Mouse (Mus musculus) myocyte (in vitro differentiated cells): Measurements from ENCODE around the gene 3110082I17Rik. TPM values are rescaled to one million over a fixed set of nuclear protein-coding genes. Genes with fewer than 3 reads are reported as not detected.

Source experiments
- H3K27me3 ChIP-seq: one replicate; pipeline ENCODE4 v1.6.1; 2011; ENCODE audit not compliant: control insufficient read depth, insufficient read depth, insufficient read length
- H3K36me3 ChIP-seq: one replicate; pipeline ENCODE4 v1.6.1; 2011; ENCODE audit not compliant: control insufficient read depth, insufficient read depth
- H3K4me2 ChIP-seq: one replicate; pipeline ENCODE4 v1.6.1; 2011; ENCODE audit warnings: low read depth, control low read depth
- H3K4me3 ChIP-seq: one replicate; pipeline ENCODE4 v1.5.1; 2011; ENCODE audit warnings: mild to moderate bottlenecking, control low read depth, moderate library complexity
- H3K79me2 ChIP-seq: one replicate; pipeline ENCODE4 v1.6.1; 2011; ENCODE audit not compliant: control insufficient read depth, insufficient read depth
- H3ac ChIP-seq: one replicate; pipeline ENCODE4 v1.6.1; 2011; ENCODE audit not compliant: control insufficient read depth, insufficient read length
- CEBPB ChIP-seq: IDR thresholded peaks from 2 replicates; pipeline ENCODE4 v1.6.1; 2011; ENCODE audit warnings: mild to moderate bottlenecking, moderate library complexity; ENCODE audit not compliant: poor library complexity, insufficient read depth, severe bottlenecking
- E2F4 ChIP-seq: IDR thresholded peaks from one replicate; pipeline ENCODE4 v1.6.1; 2011; ENCODE audit warnings: mild to moderate bottlenecking, control low read depth, moderate library complexity; ENCODE audit not compliant: insufficient read depth
- MAX ChIP-seq: IDR thresholded peaks from one replicate; pipeline ENCODE4 v1.6.1; 2011; ENCODE audit warnings: low read depth, mild to moderate bottlenecking, control low read depth
- MYOD1 ChIP-seq, 3 experiments: IDR thresholded peaks; one replicate each; pipeline ENCODE4 v1.6.1; 2011; ENCODE audit warnings: control low read depth in 2 of 3, low read depth in 2 of 3, mild to moderate bottlenecking in 2 of 3, moderate library complexity in 1 of 3; ENCODE audit not compliant: insufficient read length in 2 of 3, control insufficient read depth in 1 of 3
- MYOG ChIP-seq, 3 experiments: IDR thresholded peaks; one replicate each; pipeline ENCODE4 v1.6.1; 2011; ENCODE audit warnings: control low read depth in 2 of 3, low read depth in 2 of 3, mild to moderate bottlenecking in 2 of 3; ENCODE audit not compliant: insufficient read length in 2 of 3, control insufficient read depth in 1 of 3, insufficient read depth in 1 of 3
- POLR2A ChIP-seq: IDR thresholded peaks from one replicate; pipeline ENCODE4 v1.6.1; 2011; ENCODE audit warnings: low read depth, mild to moderate bottlenecking, control low read depth, moderate library complexity; ENCODE audit not compliant: insufficient read length
- POLR2AphosphoS2 ChIP-seq: IDR thresholded peaks from one replicate; pipeline ENCODE4 v1.6.1; 2011; ENCODE audit warnings: low read depth, control low read depth; ENCODE audit not compliant: insufficient read length
- REST ChIP-seq: IDR thresholded peaks from one replicate; pipeline ENCODE4 v1.6.1; 2011; ENCODE audit warnings: mild to moderate bottlenecking, control low read depth, moderate library complexity; ENCODE audit not compliant: insufficient read depth, insufficient read length
- SRF ChIP-seq: IDR thresholded peaks from one replicate; pipeline ENCODE4 v1.6.1; 2011; ENCODE audit warnings: low read depth; ENCODE audit not compliant: control insufficient read depth, insufficient read length
- TCF12 ChIP-seq: IDR thresholded peaks from one replicate; pipeline ENCODE4 v1.6.1; 2011; ENCODE audit warnings: mild to moderate bottlenecking, control low read depth; ENCODE audit not compliant: poor library complexity, insufficient read depth, severe bottlenecking
- TCF3 ChIP-seq: IDR thresholded peaks from one replicate; pipeline ENCODE4 v1.6.1; 2011; ENCODE audit warnings: low read depth, control low read depth; ENCODE audit not compliant: insufficient read length
- USF1 ChIP-seq: IDR thresholded peaks from one replicate; pipeline ENCODE4 v1.6.1; 2011; ENCODE audit warnings: low read depth, mild to moderate bottlenecking, control low read depth, moderate library complexity
- polyA plus RNA-seq: library from polyadenylated mRNA; unstranded; fragments of >200 nt; fragmentation: generic; extraction: Trizol; gene quantifications from one replicate; pipeline ENCODE4 v1.2.1, GENCODE M21; 2012; ENCODE audit warnings: missing spikeins

3110082I17Rik gene
- polyA plus RNA-seq, 1 experiment: 16.4 TPM

- Histone ChIP-seq H3K4me3 (no peak overlapping the region), H3ac (no peak overlapping the region), H3K27me3 (peaks cover 18% of the 10 kb centered on the region), H3K36me3 (no peaks in the 10 kb centered on the region), H3K4me2 (no peak overlapping the region), H3K79me2 (no peaks in the 10 kb centered on the region)
- no peak for TF ChIP-seq TCF12
- no peak for TF ChIP-seq SRF
- no peak for TF ChIP-seq USF1
- TF ChIP-seq REST: no peak
- TF ChIP-seq E2F4: no peak
- TF ChIP-seq POLR2AphosphoS2: no peak
- no peak for TF ChIP-seq CEBPB
- TF ChIP-seq MYOG (IDR thresholded peaks at IDR 0.05; ENCODE audit: control insufficient read depth in 1 of 3, insufficient read depth in 1 of 3, insufficient read length in 2 of 3, low read depth in 2 of 3): no peak
- no peak for TF ChIP-seq TCF3
- no peak for TF ChIP-seq MAX
Measured at GRCm38 (mm10) chr5:139490131-139490530, 29.8 kb upstream of the 3110082I17Rik start.

GRCm38 (mm10) chr5:139484185-139484814, 24.0 kb upstream of the 3110082I17Rik start, which contains the start of gene Zfand2a:
TSS of gene Zfand2a (minus strand) at chr5:139484549.
- TF ChIP-seq MAX: no peak
- TF ChIP-seq POLR2A: peak; percentile 64
- no peak for TF ChIP-seq CEBPB
- no peak for TF ChIP-seq USF1
- TF ChIP-seq TCF12: no peak
- no peak for TF ChIP-seq REST
- no peak for TF ChIP-seq TCF3
- no peak for TF ChIP-seq MYOG (IDR thresholded peaks at IDR 0.05; ENCODE audit: control insufficient read depth in 1 of 3, insufficient read depth in 1 of 3, insufficient read length in 2 of 3, low read depth in 2 of 3)
- peak; percentile 77 for TF ChIP-seq POLR2AphosphoS2
- peak; percentile 86 for TF ChIP-seq SRF
- peak; percentile 81 for TF ChIP-seq E2F4
- TF ChIP-seq MYOD1 (IDR thresholded peaks at IDR 0.05; ENCODE audit: control insufficient read depth in 1 of 3, insufficient read length in 2 of 3, low read depth in 2 of 3): no peak
- H3ac ChIP-seq: peak within 1 kb of the TSS; percentile 38
- peaks cover 9% of the 10 kb centered on the region for H3K36me3 ChIP-seq
- H3K4me3 ChIP-seq: peak within 1 kb of the TSS; percentile 77
- H3K27me3 ChIP-seq: no peaks in the 10 kb centered on the region
- peaks cover 21% of the 10 kb centered on the region for H3K79me2 ChIP-seq
- peak within 1 kb of the TSS; percentile 85 for H3K4me2 ChIP-seq

DNA sequence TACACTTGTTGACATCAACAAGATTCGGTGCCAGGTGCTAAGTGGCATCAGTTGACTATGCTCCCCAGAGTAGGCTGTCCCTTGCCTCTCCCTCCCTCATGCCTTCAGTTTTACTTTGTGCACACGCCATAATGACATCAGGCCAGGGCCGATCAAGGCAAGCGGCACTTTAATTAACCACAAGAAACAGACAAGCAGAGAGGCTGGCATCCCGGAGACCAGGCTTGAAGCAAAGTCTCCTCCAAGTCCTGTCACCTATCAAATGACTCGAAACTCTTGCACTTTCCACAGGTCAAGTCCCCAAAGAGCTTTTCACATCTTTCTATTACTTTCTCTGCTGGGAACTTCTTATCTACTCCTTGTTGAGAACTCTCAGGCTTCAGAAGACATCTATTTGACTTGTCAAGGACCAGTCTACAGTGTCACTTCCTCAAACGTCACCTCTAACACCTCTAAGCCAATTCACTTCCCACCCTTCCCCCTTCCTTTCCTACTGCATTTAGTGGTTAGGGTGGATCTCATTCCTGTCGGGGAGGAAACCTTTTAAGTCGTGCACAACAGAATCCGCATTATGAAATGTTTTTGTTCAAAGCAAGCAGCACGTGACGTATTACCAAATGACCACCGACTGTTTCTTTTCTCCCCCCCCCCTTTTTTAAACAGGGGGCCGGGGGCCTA, 23.0 kb upstream of the 3110082I17Rik start:
- H3K4me3 ChIP-seq: peak overlapping the region; percentile 77
- H3ac ChIP-seq: peak overlapping the region; percentile 38
- peak overlapping the region; percentile 65 for H3K4me2 ChIP-seq
- H3K79me2 ChIP-seq: peaks cover 21% of the 10 kb centered on the region
- H3K27me3 ChIP-seq: no peaks in the 10 kb centered on the region
- TF ChIP-seq TCF12 (no peak), TCF3 (no peak), REST (no peak), MYOD1 (IDR thresholded peaks at IDR 0.05; ENCODE audit: control insufficient read depth in 1 of 3, insufficient read length in 2 of 3, low read depth in 2 of 3) (no peak), CEBPB (no peak), USF1 (no peak), POLR2AphosphoS2 (no peak), SRF (no peak), POLR2A (no peak), MYOG (IDR thresholded peaks at IDR 0.05; ENCODE audit: control insufficient read depth in 1 of 3, insufficient read depth in 1 of 3, insufficient read length in 2 of 3, low read depth in 2 of 3) (no peak), E2F4 (no peak), MAX (no peak)
- H3K36me3 ChIP-seq: peaks cover 9% of the 10 kb centered on the region

DNA sequence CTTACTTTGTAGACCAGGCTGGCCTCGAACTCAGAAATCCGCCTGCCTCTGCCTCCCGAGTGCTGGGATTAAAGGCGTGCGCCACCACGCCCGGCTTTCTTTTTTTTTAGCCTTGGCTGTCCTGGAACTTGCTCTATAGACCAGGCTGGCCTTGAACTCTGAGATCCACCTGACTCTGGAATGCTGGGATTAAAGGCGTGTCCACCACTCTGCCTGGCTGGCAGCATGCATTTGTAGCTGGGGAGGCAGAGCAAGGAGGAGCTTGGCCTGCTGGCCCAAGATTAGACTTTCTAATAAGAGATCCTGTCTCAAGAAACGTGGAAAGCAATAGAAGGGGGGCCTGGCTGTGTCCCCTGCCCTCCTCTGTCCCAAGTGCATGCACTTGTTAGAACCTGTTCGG, 20.1 kb upstream of the 3110082I17Rik start:
- Histone ChIP-seq H3ac (no peak overlapping the region), H3K4me3 (no peak overlapping the region), H3K79me2 (peaks cover 21% of the 10 kb centered on the region), H3K27me3 (no peaks in the 10 kb centered on the region), H3K4me2 (no peak overlapping the region), H3K36me3 (peaks cover 9% of the 10 kb centered on the region)
- no peak for TF ChIP-seq MAX
- no peak for TF ChIP-seq MYOG (IDR thresholded peaks at IDR 0.05; ENCODE audit: control insufficient read depth in 1 of 3, insufficient read depth in 1 of 3, insufficient read length in 2 of 3, low read depth in 2 of 3)

- no peaks in the 10 kb centered on the region for H3K27me3 ChIP-seq
- H3K4me2 ChIP-seq: no peak overlapping the region
Measured at GRCm38 (mm10) chr5:139479088-139479487, 18.8 kb upstream of the 3110082I17Rik start.

More at GRCm38 (mm10) chr5:139479088-139479487, 18.8 kb upstream of the 3110082I17Rik start:
- H3K79me2 ChIP-seq: peaks cover 21% of the 10 kb centered on the region
- no peak for TF ChIP-seq USF1
- TF ChIP-seq MYOD1 (IDR thresholded peaks at IDR 0.05; ENCODE audit: control insufficient read depth in 1 of 3, insufficient read length in 2 of 3, low read depth in 2 of 3): peak in 1 of 3 experiments; percentile 41
- TF ChIP-seq REST: no peak
- no peak for TF ChIP-seq MAX
- TF ChIP-seq CEBPB: no peak
- TF ChIP-seq MYOG (IDR thresholded peaks at IDR 0.05; ENCODE audit: control insufficient read depth in 1 of 3, insufficient read depth in 1 of 3, insufficient read length in 2 of 3, low read depth in 2 of 3): peak in 1 of 3 experiments; percentile 13
- TF ChIP-seq SRF: no peak
- no peak for TF ChIP-seq E2F4
- no peak for TF ChIP-seq TCF12
- no peak for TF ChIP-seq TCF3
- H3ac ChIP-seq: no peak overlapping the region
- H3K4me3 ChIP-seq: no peak overlapping the region
- peaks cover 9% of the 10 kb centered on the region for H3K36me3 ChIP-seq
